Mouse (Mus musculus) hindbrain, postnatal 0 days (tissue): Measurements from ENCODE around the gene Ifnar1. TPM values are rescaled to one million over a fixed set of nuclear protein-coding genes. Genes with fewer than 3 reads are reported as not detected.

ENCODE experiments used
- ATAC-seq: fragments of 200-750 bp; cut with Nextera tagmentation; 2 replicates; pipeline ENCODE4 v1.8.0; 2017; ENCODE audit warnings: mild to moderate bottlenecking, moderate TSS enrichment, moderate library complexity
- DNase-seq: peaks from one replicate; pipeline ENCODE4 v3.0.0-alpha.2; 2015; ENCODE audit warnings: low spot score
- H3K27ac ChIP-seq: fragments of 300-500 bp; sonication (generic); 2 replicates; pipeline ENCODE4 v1.5.1; 2014; ENCODE audit warnings: mild to moderate bottlenecking
- H3K27me3 ChIP-seq: fragments of 300-500 bp; sonication (generic); 2 replicates; pipeline ENCODE4 v1.6.1; 2014; ENCODE audit warnings: low read length, mixed read lengths; ENCODE audit not compliant: insufficient read depth
- H3K36me3 ChIP-seq: fragments of 300-500 bp; sonication (generic); 2 replicates; pipeline ENCODE4 v1.6.1; 2014; ENCODE audit warnings: low read length, mixed read lengths; ENCODE audit not compliant: insufficient read depth
- H3K4me1 ChIP-seq: fragments of 300-500 bp; sonication (generic); 2 replicates; pipeline ENCODE4 v1.6.1; 2014; ENCODE audit warnings: antibody characterized with exemption, low read length, mixed read lengths; ENCODE audit not compliant: insufficient read depth
- H3K4me2 ChIP-seq: fragments of 300-500 bp; sonication (generic); 2 replicates; pipeline ENCODE4 v1.6.1; 2014; ENCODE audit warnings: low read depth, mild to moderate bottlenecking, low read length, moderate library complexity, mixed read lengths
- H3K4me3 ChIP-seq: fragments of 300-500 bp; sonication (generic); 2 replicates; pipeline ENCODE4 v1.5.1; 2014; ENCODE audit warnings: low read length
- H3K9ac ChIP-seq: fragments of 300-500 bp; sonication (generic); replicated peaks from 2 replicates; pipeline ENCODE4 v1.6.1; 2014; ENCODE audit warnings: mild to moderate bottlenecking, low read length, moderate library complexity, mixed read lengths
- H3K9me3 ChIP-seq: fragments of 300-500 bp; sonication (generic); 2 replicates; pipeline ENCODE4 v1.6.1; 2016; ENCODE audit warnings: low read length, mixed read lengths
- CTCF ChIP-seq: IDR thresholded peaks from 2 replicates; pipeline ENCODE4 v1.5.1; 2016; ENCODE audit warnings: antibody characterized with exemption, control low read depth, low read depth
- WGBS: fragments of 180-500 bp; shearing (Covaris S2); extraction: QIAGEN DNeasy Blood & Tissue Kit; methylation state at CpG from one replicate; pipeline ENCODE4 v1.1.7; 2014; 5-methylcytosine and 5-hydroxymethylcytosine counted together
- polyA plus RNA-seq: library from polyadenylated mRNA; unstranded; fragments of >200 nt; fragmentation: Nextera tagmentation; extraction: Ambion mirVana; gene quantifications from 2 replicates; pipeline ENCODE4 v1.2.1, GENCODE M21; 2015
- total RNA-seq: library from RNA; depleted of rRNA; stranded (reverse); fragments of >200 nt; gene quantifications from 2 replicates; pipeline ENCODE4 v1.2.3, GENCODE M21; 2014

Gene Ifnar1
- total and polyA plus RNA-seq, 2 experiments from 2014 or later = 34.1 to 53.1 TPM

GRCm38 (mm10) chr16:91491473-91491872, 6.4 kb downstream of the Ifnar1 start:
- TF ChIP-seq CTCF = no peak
- DNase-seq = no peak
- H3K27me3 ChIP-seq = no peaks in the 10 kb centered on the region
- H3K4me2 ChIP-seq = no peak overlapping the region
- WGBS = 94% methylated on average over 3 of the region's 3 CpGs
- no peak overlapping the region for H3K4me3 ChIP-seq
- no peaks in the 10 kb centered on the region for H3K9me3 ChIP-seq
- no peak overlapping the region for H3K27ac ChIP-seq
- peaks cover 45% of the 10 kb centered on the region for H3K36me3 ChIP-seq
- no peak for ATAC-seq
- H3K4me1 ChIP-seq = no peaks in the 10 kb centered on the region; the same call in 1 of the 2 replicates
- no peak overlapping the region for H3K9ac ChIP-seq

GRCm38 (mm10) chr16:91495501-91495900, 10.5 kb downstream of the Ifnar1 start:
- TF ChIP-seq CTCF = no peak
- Histone ChIP-seq H3K27me3 (no peaks in the 10 kb centered on the region), H3K4me3 (no peak overlapping the region), H3K9me3 (no peaks in the 10 kb centered on the region), H3K36me3 (peaks cover 70% of the 10 kb centered on the region), H3K4me1 (no peaks in the 10 kb centered on the region), H3K27ac (no peak overlapping the region), H3K4me2 (no peak overlapping the region), H3K9ac (no peak overlapping the region)
- DNase-seq (no peak), ATAC-seq (no peak)
- WGBS = 97% methylated on average over 4 of the region's 4 CpGs

GRCm38 (mm10) chr16:91496206-91496605, 11.2 kb downstream of the Ifnar1 start:
- WGBS = 94% methylated on average over 17 of the region's 17 CpGs
- H3K36me3 ChIP-seq = peaks cover 70% of the 10 kb centered on the region
- DNase-seq = no peak

GRCm38 (mm10) chr16:91496766-91497165, 11.7 kb downstream of the Ifnar1 start:
- DNase-seq (no peak), ATAC-seq (no peak)
- no peak for TF ChIP-seq CTCF
- no peak overlapping the region for H3K4me3 ChIP-seq
- no peak overlapping the region for H3K27ac ChIP-seq
- 72% methylated on average over 3 of the region's 3 CpGs for WGBS
- no peaks in the 10 kb centered on the region for H3K27me3 ChIP-seq
- peaks cover 74% of the 10 kb centered on the region for H3K36me3 ChIP-seq
- no peaks in the 10 kb centered on the region for H3K4me1 ChIP-seq
- no peak overlapping the region for H3K4me2 ChIP-seq
- no peaks in the 10 kb centered on the region for H3K9me3 ChIP-seq
- no peak overlapping the region for H3K9ac ChIP-seq

More at GRCm38 (mm10) chr16:91496206-91496605, 11.2 kb downstream of the Ifnar1 start:
- no peaks in the 10 kb centered on the region for H3K27me3 ChIP-seq
- TF ChIP-seq CTCF = no peak
- no peak overlapping the region for H3K4me3 ChIP-seq
- no peak overlapping the region for H3K27ac ChIP-seq
- ATAC-seq = no peak
- no peaks in the 10 kb centered on the region for H3K4me1 ChIP-seq
- H3K4me2 ChIP-seq = no peak overlapping the region
- no peaks in the 10 kb centered on the region for H3K9me3 ChIP-seq
- H3K9ac ChIP-seq = no peak overlapping the region

- no peaks in the 10 kb centered on the region for H3K27me3 ChIP-seq
- H3K9ac ChIP-seq = no peak overlapping the region
- no peak for ATAC-seq
- no peak overlapping the region for H3K4me3 ChIP-seq
- no peak for TF ChIP-seq CTCF
- no peak for DNase-seq
- no peaks in the 10 kb centered on the region for H3K9me3 ChIP-seq
- H3K27ac ChIP-seq = no peak overlapping the region
- H3K36me3 ChIP-seq = peaks cover 75% of the 10 kb centered on the region
- H3K4me2 ChIP-seq = no peak overlapping the region
- WGBS = 94% methylated on average over 7 of the region's 7 CpGs
- no peaks in the 10 kb centered on the region for H3K4me1 ChIP-seq
Observed at GRCm38 (mm10) chr16:91498041-91498440, 13.0 kb downstream of the Ifnar1 start.

GRCm38 (mm10) chr16:91504701-91505100, 19.7 kb downstream of the Ifnar1 start:
- H3K27me3 ChIP-seq = no peaks in the 10 kb centered on the region
- DNase-seq (no peak), ATAC-seq (no peak)
- TF ChIP-seq CTCF = no peak
- 87% methylated on average over 7 of the region's 7 CpGs for WGBS
- peaks cover 68% of the 10 kb centered on the region for H3K36me3 ChIP-seq
- H3K4me3 ChIP-seq = no peak overlapping the region
- no peak overlapping the region for H3K9ac ChIP-seq
- no peak overlapping the region for H3K4me2 ChIP-seq
- no peak overlapping the region for H3K27ac ChIP-seq
- H3K9me3 ChIP-seq = no peaks in the 10 kb centered on the region
- no peaks in the 10 kb centered on the region for H3K4me1 ChIP-seq

- ATAC-seq (peak; percentile 47), DNase-seq (peak; percentile 46)
- no peak for TF ChIP-seq CTCF
- H3K9ac ChIP-seq = no peak overlapping the region
- H3K4me1 ChIP-seq = no peaks in the 10 kb centered on the region
- H3K4me2 ChIP-seq = no peak overlapping the region
- H3K27me3 ChIP-seq = no peaks in the 10 kb centered on the region
- peaks cover 65% of the 10 kb centered on the region for H3K36me3 ChIP-seq
- H3K4me3 ChIP-seq = no peak overlapping the region
- no peaks in the 10 kb centered on the region for H3K9me3 ChIP-seq
- 78% methylated on average over 15 of the region's 15 CpGs for WGBS
- H3K27ac ChIP-seq = no peak overlapping the region
Observed at GRCm38 (mm10) chr16:91505116-91505601, 20.1 kb downstream of the Ifnar1 start.
